Mouse (Mus musculus) gastrocnemius, adult 8-10 months (tissue): ENCODE data around the gene Fam151b. TPM values are rescaled to one million over a fixed set of nuclear protein-coding genes. Genes with fewer than 3 reads are reported as not detected.

Experiments used
- DNase-seq, 2 experiments: peaks; one replicate each; pipeline ENCODE4 v3.0.0; 2022; ENCODE audit warnings: low spot score in 2 of 2
- total RNA-seq, 4 experiments: library from RNA; stranded (reverse); gene quantifications; 2 replicates each; pipeline ENCODE4 v1.2.4; 2022

Gene Fam151b
- total RNA-seq: 1 to 10 TPM; 1.7 to 3.2 (median 2.5) TPM

DNA sequence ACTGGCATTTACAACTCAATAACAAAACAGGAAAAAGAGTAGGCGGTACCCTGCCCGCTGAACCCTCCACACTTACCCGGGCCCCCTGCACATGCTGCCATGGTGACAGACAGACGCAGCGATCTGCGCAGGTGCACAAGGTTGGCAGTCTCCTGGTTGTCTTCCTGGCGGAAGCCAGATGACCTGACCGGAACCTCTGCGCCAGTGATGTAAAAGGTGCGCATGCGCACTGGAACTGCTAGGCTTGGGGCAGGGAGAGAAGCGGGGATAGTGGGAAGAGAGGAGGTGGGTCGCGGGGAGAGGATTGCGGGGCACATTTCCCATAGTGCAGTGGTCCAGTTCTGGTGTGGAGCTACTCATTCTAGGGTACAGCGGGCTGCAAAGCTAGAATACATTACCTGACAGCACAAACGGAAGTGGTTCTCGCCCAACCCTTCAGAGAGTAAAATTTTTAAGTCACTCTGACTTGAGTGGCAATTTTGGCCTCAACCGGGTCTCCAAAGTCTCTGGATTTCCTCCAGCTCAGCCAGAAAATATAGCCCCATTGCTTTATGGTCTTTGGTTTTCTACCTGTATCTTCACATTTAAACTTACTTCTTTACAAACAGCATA is at the start of gene Fam151b:
TSS of gene Fam151b (minus strand) at position 164 of the 612 bp plus-strand sequence.
- DNase-seq: peak; percentile 65 to 85

DNA sequence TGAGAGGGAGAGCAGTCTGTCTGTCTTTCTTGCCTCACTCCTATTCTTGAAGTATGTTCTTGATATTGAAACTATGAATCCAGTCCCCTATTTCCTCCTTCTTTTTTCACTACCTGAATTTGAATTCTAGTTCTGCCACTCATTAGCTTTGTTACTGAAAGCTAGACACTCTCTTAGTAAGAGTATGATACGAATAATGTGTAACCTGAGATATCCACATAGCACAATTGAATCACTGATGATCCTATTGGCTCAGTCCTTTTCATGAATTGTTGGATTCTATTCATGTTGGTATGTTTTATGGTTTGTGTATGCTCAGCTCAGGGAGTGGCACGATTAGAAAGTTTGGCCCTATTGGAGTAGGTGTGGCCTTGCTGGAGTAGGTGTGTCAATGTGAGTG is 48.4 kb upstream of the Fam151b start:
- no peak for DNase-seq

- DNase-seq: no peak
These were observed 47.4 kb upstream of the Fam151b start for GRCm38 (mm10) chr13:92531237-92531636.

- DNase-seq: peak; percentile 94 to 95
These were observed 47.0 kb upstream of the Fam151b start, which contains the start of gene Zfyve16 for GRCm38 (mm10) chr13:92530721-92531211. Gene Zfyve16, minus strand, starts transcription at chr13:92530868.

- no peak for DNase-seq
These were observed 46.3 kb upstream of the Fam151b start for GRCm38 (mm10) chr13:92529828-92530720.

DNA sequence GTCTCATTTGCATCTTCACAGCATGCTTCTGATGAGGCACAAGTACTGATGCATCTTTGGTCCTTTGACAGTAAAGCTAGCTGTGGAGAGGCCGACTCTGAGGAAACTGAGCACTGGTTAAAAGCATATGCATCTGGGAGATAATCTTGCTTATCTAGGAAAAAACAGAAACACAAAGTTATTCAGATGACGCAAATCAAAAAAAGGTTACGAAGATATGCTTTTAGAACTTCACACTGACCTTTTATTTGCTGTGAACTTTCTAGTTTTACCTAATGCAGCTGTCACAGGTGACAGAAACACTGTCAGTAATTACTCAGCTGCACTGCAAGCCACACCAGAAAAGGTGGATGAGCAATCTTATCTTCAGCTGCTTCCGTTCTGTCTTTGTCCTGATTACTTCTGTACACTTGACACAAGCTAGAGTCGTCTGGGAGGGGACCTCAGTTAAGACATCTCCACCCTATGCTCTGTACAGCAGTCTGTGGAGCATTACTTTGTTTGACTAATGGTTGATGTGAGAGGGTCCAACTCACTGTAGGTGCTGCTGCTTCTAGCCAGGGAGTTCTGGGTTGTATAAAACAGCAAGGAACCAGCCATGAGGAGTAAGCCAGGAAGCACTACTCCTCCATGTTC is 39.5 kb upstream of the Fam151b start:
- DNase-seq: no peak

- no peak for DNase-seq
These were observed 21.1 kb upstream of the Fam151b start for GRCm38 (mm10) chr13:92504871-92505270.

DNA sequence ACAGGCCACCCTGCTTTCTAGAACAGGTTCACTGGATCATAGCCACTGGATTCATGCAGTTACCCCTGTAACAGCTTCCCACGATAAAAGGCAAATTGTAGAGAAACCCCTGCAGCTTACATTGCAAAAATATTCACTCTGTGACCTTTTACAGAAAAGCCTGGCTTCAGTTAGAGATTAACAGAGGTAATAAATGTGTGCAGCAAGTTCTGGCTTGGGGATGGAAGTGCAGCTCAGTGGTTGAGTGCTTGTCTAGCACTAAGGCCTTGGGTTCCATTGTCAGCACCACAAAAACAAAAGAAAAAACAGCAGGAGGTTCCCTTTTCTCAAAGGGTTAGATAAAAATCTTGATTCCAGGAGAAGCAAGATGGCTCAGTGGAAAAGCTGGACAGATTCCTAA is 8.1 kb upstream of the Fam151b start:
- no peak for DNase-seq

GRCm38 (mm10) chr13:92490817-92491216 is 7.0 kb upstream of the Fam151b start:
- DNase-seq: no peak

DNA sequence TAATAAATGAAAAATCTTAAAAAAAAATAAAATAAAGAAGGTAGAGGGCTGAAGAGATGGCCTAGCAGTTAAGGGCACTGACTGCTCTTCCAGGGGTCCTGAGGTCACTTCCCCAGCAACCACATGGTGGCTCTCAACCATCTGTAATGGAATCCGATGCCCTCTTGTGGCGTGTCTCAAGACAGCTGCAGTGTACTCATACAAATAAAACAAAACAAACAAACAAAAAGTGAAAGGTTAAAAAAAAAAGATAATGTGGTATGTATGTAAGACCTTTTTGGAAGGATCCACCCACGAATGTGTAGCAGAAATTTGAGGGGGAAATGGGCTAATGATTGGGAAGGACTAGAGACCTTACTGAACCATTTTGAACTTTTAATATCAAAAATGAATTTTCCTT is 467 bp downstream of the Fam151b start:
- DNase-seq: peak in 1 of 2 experiments; percentile 6

- DNase-seq: no peak
These were observed 13.7 kb downstream of the Fam151b start for GRCm38 (mm10) chr13:92470151-92470550.

DNA sequence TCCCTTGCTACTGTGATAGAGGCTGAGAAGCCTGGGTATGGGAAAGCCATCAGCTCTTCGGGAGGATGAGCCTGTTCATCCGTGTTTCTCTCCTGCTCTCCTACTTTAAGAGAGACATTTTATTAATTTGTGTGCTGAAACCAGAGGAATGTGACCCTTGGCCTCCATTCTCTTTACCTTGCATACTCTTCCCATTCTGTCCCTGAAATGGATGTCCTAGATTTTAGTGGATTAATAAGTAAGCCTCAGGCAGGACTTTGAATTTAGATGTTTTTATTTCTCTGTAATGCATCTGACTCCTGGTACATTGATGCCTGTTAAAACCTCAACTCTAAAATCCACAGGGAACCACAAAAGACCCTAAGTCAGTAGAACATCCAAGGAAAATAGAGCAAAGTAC is 14.4 kb downstream of the Fam151b start:
- DNase-seq: no peak

DNA sequence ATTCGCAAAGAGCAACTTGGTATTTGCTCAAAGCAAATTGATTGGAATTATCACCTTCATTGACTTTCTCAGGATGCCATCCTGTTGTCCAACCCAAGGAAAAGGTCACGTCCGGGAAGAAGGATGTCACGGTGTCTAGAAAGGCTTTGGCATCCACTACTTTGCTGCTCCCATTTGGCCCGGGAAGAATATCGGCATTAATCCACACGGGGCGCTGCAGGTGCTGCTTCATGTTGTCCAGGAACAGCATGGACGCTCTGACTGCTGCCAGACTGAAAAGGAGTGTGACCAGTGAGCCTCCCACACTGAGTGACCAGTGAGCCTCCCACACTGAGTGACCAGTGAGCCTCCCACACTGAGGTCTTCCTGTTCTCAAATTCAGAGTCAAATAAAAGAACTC is 15.9 kb downstream of the Fam151b start:
- no peak for DNase-seq

DNA sequence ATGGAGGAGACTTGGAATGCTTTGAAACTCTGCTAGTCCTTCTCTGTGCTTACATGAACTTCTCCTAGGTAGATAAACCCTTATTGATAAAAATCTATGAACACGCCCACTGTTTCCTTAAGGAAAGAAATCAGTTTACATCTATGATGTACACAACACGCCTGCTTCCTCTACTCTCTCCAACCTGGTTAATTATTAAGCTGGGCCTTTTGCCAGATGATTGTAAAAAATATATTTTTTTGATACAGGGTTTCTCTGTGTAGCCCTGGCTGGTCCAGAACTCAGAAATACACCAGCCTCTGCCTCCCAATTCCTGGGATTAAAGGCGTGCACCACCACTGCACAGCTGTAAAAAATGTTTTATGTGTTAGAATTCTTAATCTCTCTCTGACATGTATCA is 19.1 kb downstream of the Fam151b start:
- DNase-seq: no peak

GRCm38 (mm10) chr13:92446872-92447271 is 36.9 kb downstream of the Fam151b start:
- no peak for DNase-seq

DNA sequence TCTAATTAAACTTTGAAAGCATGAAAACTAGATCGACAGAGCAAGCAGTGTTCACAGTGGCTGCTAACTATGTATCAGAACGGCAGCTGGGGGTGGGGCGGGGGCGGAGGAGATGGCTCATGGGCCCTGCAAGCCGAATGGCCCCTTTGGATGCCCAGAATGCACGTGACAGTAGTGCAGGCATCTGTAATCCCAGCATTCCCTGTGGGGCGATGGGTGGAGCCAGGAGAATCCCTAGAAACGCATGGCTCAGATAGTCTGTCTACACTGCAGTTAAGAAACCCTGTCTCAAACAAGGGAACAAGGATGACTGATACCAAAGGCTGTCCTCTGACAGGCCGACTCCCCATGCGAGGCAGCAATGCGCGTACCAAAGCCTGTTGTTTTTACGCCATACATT is 43.5 kb downstream of the Fam151b start:
- no peak for DNase-seq

DNA sequence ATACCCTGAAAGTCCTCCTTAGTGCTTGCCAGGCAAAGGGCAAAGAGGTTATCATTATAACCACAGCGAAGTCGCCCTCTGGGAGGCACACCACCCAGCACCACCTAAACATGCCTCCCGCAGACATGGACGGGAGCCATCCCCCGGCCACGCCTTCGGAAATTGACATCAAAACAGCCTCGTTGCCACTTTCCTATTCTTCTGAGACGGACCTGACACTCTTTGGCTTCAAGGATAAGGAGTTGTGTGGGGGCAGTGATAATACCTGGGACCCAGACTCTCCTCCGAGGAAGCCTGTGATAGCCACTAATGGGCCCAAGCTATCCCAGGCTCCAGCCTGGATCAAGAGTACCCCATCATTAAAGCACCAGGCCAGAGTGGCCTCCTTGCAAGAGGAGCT is 45.2 kb downstream of the Fam151b start:
- no peak for DNase-seq

DNA sequence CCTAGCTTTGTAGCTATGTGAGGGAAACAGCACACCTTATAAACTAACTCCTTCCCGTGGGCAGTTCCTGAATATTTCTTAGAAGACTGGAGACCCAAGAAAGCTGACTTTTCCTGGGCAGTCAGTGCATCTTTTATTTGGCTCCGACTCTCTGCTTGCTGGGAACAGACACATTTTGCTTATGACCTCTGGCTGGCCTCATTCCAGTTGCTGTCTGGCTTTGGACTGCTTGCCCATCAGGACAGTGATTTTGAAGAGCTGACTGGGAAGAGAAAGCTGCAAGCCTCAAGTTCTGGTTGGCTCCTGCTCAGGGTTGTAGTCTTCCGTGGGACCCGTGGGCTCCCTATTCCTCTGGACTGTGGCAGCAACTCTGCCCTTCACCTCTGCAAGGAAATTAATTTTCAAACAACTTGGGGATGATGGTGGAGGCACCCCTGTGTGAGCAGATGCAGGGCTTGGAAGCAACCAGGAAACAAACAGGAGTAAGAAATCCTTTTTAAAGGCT is 56.4 kb downstream of the Fam151b start:
- DNase-seq: no peak

- DNase-seq: no peak
These were observed 57.3 kb downstream of the Fam151b start for GRCm38 (mm10) chr13:92426294-92427051.

- DNase-seq: no peak
These were observed 58.0 kb downstream of the Fam151b start, which contains the start of gene Ankrd34b for GRCm38 (mm10) chr13:92425758-92426264. Gene Ankrd34b, plus strand, starts transcription at chr13:92425896.

DNA sequence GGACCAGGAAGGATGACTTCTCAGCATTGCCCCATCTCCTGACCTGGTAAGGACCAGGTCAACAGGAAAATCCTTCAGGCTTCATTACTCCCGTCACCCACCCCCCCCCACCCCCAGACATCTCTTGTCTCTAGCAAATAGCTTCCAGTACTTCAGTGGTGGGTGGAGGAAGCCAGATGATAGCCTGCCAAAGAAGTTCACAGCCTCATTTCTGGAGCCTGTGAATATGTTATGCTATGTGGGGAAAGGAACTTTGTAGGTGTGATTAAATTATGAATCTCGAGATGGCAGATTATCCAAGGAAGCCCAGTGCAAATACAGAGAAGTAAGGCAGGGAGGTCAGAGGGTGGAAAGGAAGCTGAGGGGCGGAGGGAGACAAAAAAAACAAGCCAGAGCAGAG is 60.1 kb downstream of the Fam151b start:
- no peak for DNase-seq
